19 mouse cellular contexts compared by ENCODE assay signal in the genomic region with DNA sequence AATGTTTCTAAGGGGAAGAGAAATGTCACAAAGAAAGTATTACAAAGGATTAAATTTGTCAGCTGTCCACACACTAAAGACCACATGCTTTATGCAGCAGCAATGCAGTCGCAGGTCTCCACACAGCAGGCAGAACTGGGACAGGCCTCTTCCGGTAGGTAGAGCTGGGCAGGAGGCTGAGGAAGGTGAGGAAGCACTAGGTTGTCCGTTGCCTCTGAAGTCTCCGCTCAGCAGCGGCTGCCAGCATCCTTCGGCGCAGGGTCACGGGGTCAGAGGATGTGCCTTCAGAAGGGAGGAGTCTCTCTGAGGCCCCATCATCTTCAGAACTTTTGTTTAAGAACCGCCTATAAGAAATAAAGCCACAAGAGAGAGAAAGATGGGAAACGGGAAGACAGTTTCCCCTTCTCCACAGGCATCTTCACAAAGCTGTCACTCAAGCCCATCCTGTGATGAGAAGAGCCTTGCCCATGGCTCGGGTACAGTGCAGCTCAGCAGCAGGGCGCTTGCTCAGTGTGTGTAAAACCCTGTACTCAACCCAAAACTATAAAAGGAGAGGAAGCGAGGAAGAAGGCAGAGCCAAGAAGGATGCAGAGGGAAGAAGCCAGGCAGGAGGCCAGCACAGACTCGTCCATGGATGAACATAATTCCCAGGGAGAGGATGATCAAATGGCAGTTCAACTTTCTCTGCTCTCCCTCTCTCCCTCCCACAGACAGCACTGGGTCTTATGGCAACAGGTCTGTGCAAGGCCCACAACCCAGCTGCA. TPM values are rescaled to one million over a fixed set of nuclear protein-coding genes. Genes with fewer than 3 reads are reported as not detected.
DNase-seq lines count a peak whose midpoint lies in the region; ATAC-seq lines count a peak whose summit lies in the region.
"Had no signal": no experiment of that assay in that cellular context is flagged by ENCODE, and none has a peak within 500 bp of the region (broad histone marks: within the 10 kb centered on the region; RNA-seq: fewer than 3 reads in every experiment).

No protein-coding gene starts in this region.

- no peaks in the 10 kb centered on the region; the same call in 1 of the 2 replicates for H3K4me1 ChIP-seq in embryonic facial prominence, embryonic 14.5 days (ENCODE audit: control insufficient read depth, insufficient read depth, low read length)
- H3K4me1 ChIP-seq in embryonic facial prominence, embryonic 10.5 days, result peaks cover 17% of the 10 kb centered on the region
- no peaks in the 10 kb centered on the region for H3K4me1 ChIP-seq in hindbrain, embryonic 16.5 days (ENCODE audit: control insufficient read depth, insufficient read depth, low read depth, low read length)
- H3K4me1 ChIP-seq in hindbrain, embryonic 13.5 days (replicated peaks), result no peaks in the 10 kb centered on the region
- H3K4me1 ChIP-seq in midbrain, embryonic 11.5 days (ENCODE audit: control insufficient read depth, insufficient read depth, low read length), result no peaks in the 10 kb centered on the region
- peaks cover 3% of the 10 kb centered on the region; the same call in 1 of the 2 replicates for H3K4me1 ChIP-seq in midbrain, embryonic 10.5 days
- H3K4me1 ChIP-seq in limb, embryonic 15.5 days, result no peaks in the 10 kb centered on the region
- H3K4me1 ChIP-seq: neural tube, embryonic 12.5 days; stomach, embryonic 15.5 days had no signal

- H3K36me3 ChIP-seq in embryonic facial prominence, embryonic 14.5 days (ENCODE audit: control insufficient read depth, insufficient read depth, low read length), result peaks cover 77% of the 10 kb centered on the region
- peaks cover 85% of the 10 kb centered on the region for H3K36me3 ChIP-seq in embryonic facial prominence, embryonic 10.5 days (replicated peaks)
- H3K36me3 ChIP-seq in hindbrain, embryonic 16.5 days (ENCODE audit: control insufficient read depth, insufficient read depth, low read length), result peaks cover 30% of the 10 kb centered on the region
- peaks cover 86% of the 10 kb centered on the region for H3K36me3 ChIP-seq in hindbrain, embryonic 13.5 days
- H3K36me3 ChIP-seq in midbrain, embryonic 11.5 days (ENCODE audit: control insufficient read depth, insufficient read depth, low read length), result peaks cover 23% of the 10 kb centered on the region
- peaks cover 82% of the 10 kb centered on the region for H3K36me3 ChIP-seq in midbrain, embryonic 10.5 days
- peaks cover 71% of the 10 kb centered on the region for H3K36me3 ChIP-seq in limb, embryonic 15.5 days

- no peak overlapping the region for H3K4me2 ChIP-seq in embryonic facial prominence, embryonic 14.5 days (ENCODE audit: low read depth, low read length)
- H3K4me2 ChIP-seq in hindbrain, embryonic 16.5 days (ENCODE audit: low read length), result no peak overlapping the region
- H3K4me2 ChIP-seq in hindbrain, embryonic 13.5 days, result no peak overlapping the region
- H3K4me2 ChIP-seq in midbrain, embryonic 11.5 days, result no peak overlapping the region
- no peak overlapping the region for H3K4me2 ChIP-seq in limb, embryonic 15.5 days
- H3K4me2 ChIP-seq: liver, embryonic 15.5 days; neural tube, embryonic 12.5 days; stomach, embryonic 15.5 days had no signal

- peak; percentile 41; the same call in 1 of the 2 replicates for ATAC-seq in embryonic facial prominence, embryonic 14.5 days (ENCODE audit: low read depth)
- peak; percentile 37; the same call in 1 of the 2 replicates for ATAC-seq in hindbrain, embryonic 16.5 days
- no peak for ATAC-seq in hindbrain, embryonic 13.5 days (ENCODE audit: low FRiP score)
- ATAC-seq in midbrain, embryonic 11.5 days (ENCODE audit: low FRiP score), result no peak
- peak; percentile 53; the same call in 1 of the 2 replicates for ATAC-seq in limb, embryonic 15.5 days (ENCODE audit: insufficient number of reproducible peaks, low FRiP score, low TSS enrichment, low read depth)
- ATAC-seq: lung, postnatal 0 days had no signal

- no peak overlapping the region for H3K27ac ChIP-seq in embryonic facial prominence, embryonic 14.5 days (replicated peaks; ENCODE audit: low read depth, low read length)
- no peak overlapping the region for H3K27ac ChIP-seq in embryonic facial prominence, embryonic 10.5 days (replicated peaks)
- H3K27ac ChIP-seq in hindbrain, embryonic 16.5 days (ENCODE audit: low read depth, low read length), result no peak overlapping the region
- no peak overlapping the region for H3K27ac ChIP-seq in hindbrain, embryonic 13.5 days
- no peak overlapping the region for H3K27ac ChIP-seq in midbrain, embryonic 11.5 days (ENCODE audit: low read depth, low read length)
- no peak overlapping the region for H3K27ac ChIP-seq in midbrain, embryonic 10.5 days (replicated peaks)
- no peak overlapping the region for H3K27ac ChIP-seq in limb, embryonic 15.5 days
- H3K27ac ChIP-seq: neural tube, embryonic 12.5 days; stomach, embryonic 15.5 days had no signal

- H3K27me3 ChIP-seq in embryonic facial prominence, embryonic 14.5 days (replicated peaks; ENCODE audit: control insufficient read depth, insufficient read depth, low read length), result no peaks in the 10 kb centered on the region
- no peaks in the 10 kb centered on the region for H3K27me3 ChIP-seq in embryonic facial prominence, embryonic 10.5 days (replicated peaks; ENCODE audit: low read depth, poor library complexity, severe bottlenecking)
- H3K27me3 ChIP-seq in hindbrain, embryonic 16.5 days (replicated peaks; ENCODE audit: control insufficient read depth, insufficient read depth, low read length), result no peaks in the 10 kb centered on the region
- H3K27me3 ChIP-seq in hindbrain, embryonic 13.5 days, result no peaks in the 10 kb centered on the region
- H3K27me3 ChIP-seq in midbrain, embryonic 11.5 days (ENCODE audit: control insufficient read depth, insufficient read depth, low read length), result no peaks in the 10 kb centered on the region
- H3K27me3 ChIP-seq in midbrain, embryonic 10.5 days (ENCODE audit: low read depth, poor library complexity, severe bottlenecking), result no peaks in the 10 kb centered on the region
- H3K27me3 ChIP-seq in limb, embryonic 15.5 days, result no peaks in the 10 kb centered on the region
- H3K27me3 ChIP-seq: liver, embryonic 15.5 days; neural tube, embryonic 12.5 days; stomach, embryonic 15.5 days had no signal

- no peaks in the 10 kb centered on the region for H3K9me3 ChIP-seq in embryonic facial prominence, embryonic 14.5 days (ENCODE audit: control insufficient read depth, low read length)
- no peaks in the 10 kb centered on the region for H3K9me3 ChIP-seq in embryonic facial prominence, embryonic 10.5 days
- H3K9me3 ChIP-seq in hindbrain, embryonic 16.5 days (ENCODE audit: control insufficient read depth, low read length), result no peaks in the 10 kb centered on the region
- no peaks in the 10 kb centered on the region for H3K9me3 ChIP-seq in hindbrain, embryonic 13.5 days
- H3K9me3 ChIP-seq in midbrain, embryonic 11.5 days (ENCODE audit: control insufficient read depth, low read length), result no peaks in the 10 kb centered on the region
- no peaks in the 10 kb centered on the region for H3K9me3 ChIP-seq in midbrain, embryonic 10.5 days (replicated peaks)
- H3K9me3 ChIP-seq in limb, embryonic 15.5 days, result no peaks in the 10 kb centered on the region
- H3K9me3 ChIP-seq: liver, embryonic 15.5 days; neural tube, embryonic 12.5 days; stomach, embryonic 15.5 days had no signal

- WGBS in embryonic facial prominence, embryonic 14.5 days, result 77% methylated on average over 14 of the region's 14 CpGs
- 87% methylated on average over 14 of the region's 14 CpGs for WGBS in embryonic facial prominence, embryonic 10.5 days
- 78% methylated on average over 14 of the region's 14 CpGs for WGBS in hindbrain, embryonic 16.5 days
- 83% methylated on average over 14 of the region's 14 CpGs for WGBS in hindbrain, embryonic 13.5 days
- WGBS in midbrain, embryonic 11.5 days, result 87% methylated on average over 14 of the region's 14 CpGs
- 84% methylated on average over 14 of the region's 14 CpGs for WGBS in midbrain, embryonic 10.5 days
- WGBS in limb, embryonic 15.5 days, result 78% methylated on average over 14 of the region's 14 CpGs

- no peak overlapping the region for H3K4me3 ChIP-seq in embryonic facial prominence, embryonic 14.5 days (ENCODE audit: low read depth, low read length)
- H3K4me3 ChIP-seq in embryonic facial prominence, embryonic 10.5 days, result no peak overlapping the region
- H3K4me3 ChIP-seq in hindbrain, embryonic 16.5 days (ENCODE audit: low read length), result no peak overlapping the region
- no peak overlapping the region for H3K4me3 ChIP-seq in hindbrain, embryonic 13.5 days
- H3K4me3 ChIP-seq in midbrain, embryonic 11.5 days (ENCODE audit: low read depth, low read length), result no peak overlapping the region
- no peak overlapping the region for H3K4me3 ChIP-seq in midbrain, embryonic 10.5 days
- no peak overlapping the region for H3K4me3 ChIP-seq in limb, embryonic 15.5 days
- H3K4me3 ChIP-seq: liver, embryonic 15.5 days; neural tube, embryonic 12.5 days; stomach, embryonic 15.5 days had no signal

- no peak overlapping the region for H3K9ac ChIP-seq in embryonic facial prominence, embryonic 14.5 days (ENCODE audit: low read depth, low read length)
- H3K9ac ChIP-seq in hindbrain, embryonic 16.5 days (ENCODE audit: low read depth, low read length), result no peak overlapping the region
- H3K9ac ChIP-seq in hindbrain, embryonic 13.5 days, result no peak overlapping the region
- H3K9ac ChIP-seq in midbrain, embryonic 11.5 days (ENCODE audit: low read length), result no peak overlapping the region
- no peak overlapping the region for H3K9ac ChIP-seq in limb, embryonic 15.5 days
- H3K9ac ChIP-seq: liver, embryonic 15.5 days; neural tube, embryonic 12.5 days; stomach, embryonic 15.5 days had no signal

- DNase-seq in embryonic facial prominence, embryonic 14.5 days (ENCODE audit: low spot score), result peak; percentile 37
- DNase-seq in embryonic facial prominence, embryonic 10.5 days (ENCODE audit: low spot score), result no peak
- DNase-seq in midbrain, embryonic 11.5 days (ENCODE audit: low spot score, missing footprints), result peak; percentile 60
- DNase-seq in midbrain, embryonic 10.5 days (ENCODE audit: low spot score), result no peak
- no peak for DNase-seq in Muller cell, postnatal 12 days (ENCODE audit: inconsistent ontology term)
- DNase-seq: adrenal gland, postnatal 25 days; gastrocnemius, postnatal 14 days; kidney, adult 8-10 months; layer of hippocampus, postnatal 36 days; left cerebral cortex, postnatal 4 days; right cerebral cortex, postnatal 14 days; thymus, postnatal 14 days had no signal

RNA-seq across cellular contexts. Expression of a gene that starts 39.5 kb away (rescaled TPM):
- 53.8 and 57.7 TPM in 2 replicates for polyA plus RNA-seq in embryonic facial prominence, embryonic 14.5 days (2014; fragmentation: Nextera tagmentation; extraction: Ambion mirVana)
- 37.6 and 39.1 TPM in 2 replicates for polyA plus RNA-seq in embryonic facial prominence, embryonic 10.5 days (2016; fragmentation: Nextera tagmentation; extraction: Ambion mirVana)
- polyA plus RNA-seq in hindbrain, embryonic 16.5 days (2015; fragmentation: Nextera tagmentation; extraction: Ambion mirVana), result 57.4 and 71.5 TPM in 2 replicates
- polyA plus RNA-seq in hindbrain, embryonic 13.5 days (2015; fragmentation: Nextera tagmentation; extraction: Ambion mirVana), result 60.6 and 64.3 TPM in 2 replicates
- 56.8 and 64.7 TPM in 2 replicates for polyA plus RNA-seq in midbrain, embryonic 11.5 days (2014; fragmentation: Nextera tagmentation; extraction: Ambion mirVana)
- 47.0 and 50.8 TPM in 2 replicates for polyA plus RNA-seq in midbrain, embryonic 10.5 days (2016; fragmentation: Nextera tagmentation; extraction: Ambion mirVana)
- 39.0 and 41.5 TPM in 2 replicates for polyA plus RNA-seq in limb, embryonic 15.5 days (2015; fragmentation: Nextera tagmentation; extraction: Ambion mirVana)

Comparison
In these comparisons a context has a peak if more than half of its experiments do, and no peak if none do; other contexts are left out.
1. ATAC-seq: peak in embryonic facial prominence, embryonic 14.5 days (single experiment), hindbrain, embryonic 16.5 days (single experiment) and limb, embryonic 15.5 days (single experiment); none in hindbrain, embryonic 13.5 days (single experiment) and midbrain, embryonic 11.5 days (single experiment).
2. DNase-seq: peak in embryonic facial prominence, embryonic 14.5 days (single experiment) and midbrain, embryonic 11.5 days (single experiment); none in embryonic facial prominence, embryonic 10.5 days (single experiment), midbrain, embryonic 10.5 days (single experiment) and Muller cell, postnatal 12 days (single experiment).